Mouse (Mus musculus) liver, embryonic 14.5 days (tissue): ENCODE data around the gene Apip.

Experiments
- CTCF ChIP-seq: IDR thresholded peaks from 2 replicates; pipeline ENCODE4 v1.5.1; 2016; ENCODE audit warnings: antibody characterized with exemption, low read depth, control low read depth
- EP300 ChIP-seq: IDR thresholded peaks from 2 replicates; pipeline ENCODE4 v1.6.1; 2016; ENCODE audit warnings: antibody characterized with exemption, low read depth

GRCm38 (mm10) chr2:103089521-103089920 is 16.0 kb downstream of the Apip start:
- TF ChIP-seq CTCF: no peak
- no peak for TF ChIP-seq EP300
